Mouse (Mus musculus) CH12.LX (cell line): Measurements from ENCODE around the gene Plekhg3.

Experiments used
- CTCF ChIP-seq, 2 experiments: IDR thresholded peaks in 1 of 2; conservative IDR thresholded peaks in 1 of 2; 2 replicates each; pipeline ENCODE4 v1.5.1; 2011 to 2012; ENCODE audit warnings: low read depth in 2 of 2, low read length in 2 of 2, improper control_type of control experiment in 1 of 2, inconsistent platforms in 1 of 2, mild to moderate bottlenecking in 1 of 2, moderate library complexity in 1 of 2
- E2F4 ChIP-seq: IDR thresholded peaks from 2 replicates; pipeline ENCODE4 v1.6.1; 2011; ENCODE audit warnings: low read depth, low read length, improper control_type of control experiment; ENCODE audit not compliant: insufficient replicate concordance
- EP300 ChIP-seq: IDR thresholded peaks from 2 replicates; pipeline ENCODE4 v1.6.1; 2011; ENCODE audit warnings: low read length, improper control_type of control experiment
- POLR2A ChIP-seq: IDR thresholded peaks from 2 replicates; pipeline ENCODE4 v1.6.1; 2011; ENCODE audit warnings: low read depth, mild to moderate bottlenecking, improper control_type of control experiment, low read length
- ZC3H11A ChIP-seq: IDR thresholded peaks from 2 replicates; pipeline ENCODE4 v1.6.1; 2012; ENCODE audit warnings: low read depth, mild to moderate bottlenecking, inconsistent platforms, low read length, improper control_type of control experiment

DNA sequence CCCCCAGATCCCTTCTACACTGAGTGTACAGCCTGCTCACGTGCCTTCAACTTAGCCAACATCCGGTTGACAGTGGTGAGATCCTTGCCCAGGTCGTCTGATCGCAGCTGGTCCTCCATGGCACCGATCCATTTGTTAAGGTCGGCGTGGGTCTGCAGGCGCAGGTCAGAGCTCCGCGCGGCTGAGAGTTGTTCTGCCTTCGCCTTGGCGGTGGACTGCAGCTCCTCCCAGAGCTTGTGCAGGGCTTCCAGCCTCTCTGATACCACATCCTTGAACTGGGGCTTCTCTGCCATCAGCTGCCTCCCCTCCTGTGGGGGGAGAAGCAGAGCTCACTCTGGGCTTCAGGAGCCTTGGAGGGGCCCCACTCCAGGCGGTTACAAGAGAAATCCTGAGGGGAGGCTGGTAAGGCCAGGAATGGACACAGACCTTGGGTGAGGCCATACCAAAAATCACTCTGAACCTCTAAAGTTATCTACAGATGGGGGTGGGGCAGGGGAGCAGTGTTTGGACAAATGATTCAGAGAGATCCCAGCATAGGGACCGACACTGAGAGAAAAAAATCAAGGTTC, 78.4 kb downstream of the Plekhg3 start:
- TF ChIP-seq ZC3H11A (no peak), CTCF (conservative IDR thresholded peaks at IDR 0.05 in 1 of 2, IDR thresholded peaks at IDR 0.05 in 1 of 2; ENCODE audit: low read depth in 2 of 2, low read length in 2 of 2) (no peak), E2F4 (no peak), POLR2A (no peak), EP300 (no peak)
